Mouse (Mus musculus): ENCODE measurements around the gene Psme1. TPM values are rescaled to one million over a fixed set of nuclear protein-coding genes. Genes with fewer than 3 reads are reported as not detected.
A peak's percentile ranks its signal among the peaks of the same experiment; 100 is the strongest.

Psme1 gene
- total RNA-seq (2014; rRNA removed) = 86.5 and 128 TPM in 2 replicates
- 226 and 244 TPM in 2 replicates for polyA plus RNA-seq (2015; fragmentation: Nextera tagmentation; extraction: Ambion mirVana)

DNA sequence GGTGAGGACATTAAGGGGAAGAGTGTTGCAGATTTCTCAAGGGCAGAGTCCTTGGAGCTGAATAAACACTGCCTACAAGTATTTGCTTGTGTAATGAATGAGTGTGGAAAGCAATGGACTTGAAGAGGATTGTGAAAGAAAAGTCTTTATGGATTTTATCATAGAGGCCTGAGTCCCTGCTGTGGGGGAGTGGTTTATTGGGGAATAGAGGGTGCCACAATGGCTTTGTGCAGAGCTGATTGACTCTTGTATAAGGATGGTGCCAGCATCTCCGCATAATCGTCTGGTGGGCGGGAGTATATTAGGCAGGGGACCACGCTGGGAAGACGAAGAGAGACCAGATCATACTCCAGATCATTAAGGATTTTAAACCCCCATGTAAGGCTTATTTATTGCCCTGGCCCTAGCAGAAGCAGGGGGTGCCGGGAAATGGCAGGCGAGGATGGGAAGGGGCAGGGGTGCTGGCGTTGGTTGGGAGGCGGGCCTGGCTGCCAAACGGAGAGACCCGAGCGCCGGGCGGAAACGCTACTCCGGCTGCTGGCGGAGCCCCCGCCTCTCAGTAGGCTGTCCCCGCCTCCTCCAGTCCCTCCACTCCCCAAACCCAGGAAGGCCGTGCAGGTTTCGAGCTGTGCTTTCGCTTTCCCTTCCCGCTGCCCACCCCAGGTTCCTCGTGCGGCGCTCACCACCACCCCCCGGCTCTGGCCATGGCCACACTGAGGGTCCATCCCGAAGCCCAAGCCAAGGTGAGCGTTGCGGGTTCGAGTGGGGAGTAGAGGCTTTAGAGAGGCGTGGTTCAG lies at the start of gene Psme1:
TSS of gene Psme1 (plus strand) at position 253 of the 797 bp plus-strand sequence.
- Histone ChIP-seq H3K9ac (replicated peaks; ENCODE audit: low read length) (peak within 1 kb of the TSS; percentile 83), H3K27me3 (ENCODE audit: insufficient read depth, low read length) (no peaks in the 10 kb centered on the region), H3K4me3 (ENCODE audit: low read length) (peak within 1 kb of the TSS; percentile 57), H3K4me1 (ENCODE audit: insufficient read depth, low read length) (no peaks in the 10 kb centered on the region), H3K9me3 (ENCODE audit: low read length) (no peaks in the 10 kb centered on the region), H3K4me2 (ENCODE audit: low read depth, low read length) (peak within 1 kb of the TSS; percentile 92), H3K27ac (peak within 1 kb of the TSS; percentile 85), H3K36me3 (ENCODE audit: insufficient read depth, low read length) (peaks cover 9% of the 10 kb centered on the region; the same call in 1 of the 2 replicates)
- TF ChIP-seq CTCF (IDR thresholded peaks at IDR 0.05; ENCODE audit: low read depth) = no peak
- peak; percentile 92 for DNase-seq (ENCODE audit: low spot score)
- peak; percentile 95 for ATAC-seq
- under 1% methylated on average over 31 of the region's 32 CpGs for WGBS

DNA sequence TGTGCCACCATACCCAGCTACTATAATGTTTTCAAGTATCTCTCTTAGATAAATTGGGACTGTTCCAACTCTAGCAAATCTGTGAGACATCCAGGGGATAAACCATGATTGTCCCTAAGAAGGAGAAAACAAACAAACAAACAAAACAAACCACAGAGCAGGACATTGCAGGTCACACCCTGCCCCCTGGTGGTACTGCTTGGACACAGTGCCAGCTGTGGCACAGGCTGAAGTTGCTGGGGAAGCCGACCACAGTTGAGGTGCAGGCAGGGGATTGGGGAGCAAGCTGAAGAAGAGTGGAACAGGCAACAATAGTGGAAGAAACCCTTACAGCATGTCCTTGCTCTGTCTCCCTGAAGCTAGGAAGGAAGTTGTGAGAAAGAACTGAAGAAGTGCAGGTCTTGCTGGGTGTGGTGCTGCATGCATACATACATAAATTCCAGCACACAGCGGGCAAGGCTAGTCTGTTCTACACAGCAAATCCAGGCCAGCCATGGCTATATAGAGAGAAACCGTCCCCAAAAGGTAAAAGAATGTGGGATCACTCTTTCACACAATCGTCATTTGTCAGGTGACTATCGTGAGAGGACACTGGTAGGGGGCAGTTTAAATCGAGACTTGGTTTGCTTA lies 41.7 kb upstream of the Psme1 start:
- DNase-seq (ENCODE audit: low spot score) (peak; percentile 68), ATAC-seq (no peak)
- peak; percentile 83 for TF ChIP-seq CTCF (IDR thresholded peaks at IDR 0.05; ENCODE audit: low read depth)
- Histone ChIP-seq H3K36me3 (ENCODE audit: insufficient read depth, low read length) (no peaks in the 10 kb centered on the region), H3K4me3 (ENCODE audit: low read length) (no peak overlapping the region), H3K27me3 (ENCODE audit: insufficient read depth, low read length) (no peaks in the 10 kb centered on the region), H3K4me2 (ENCODE audit: low read depth, low read length) (no peak overlapping the region), H3K9ac (replicated peaks; ENCODE audit: low read length) (no peak overlapping the region), H3K4me1 (ENCODE audit: insufficient read depth, low read length) (peaks cover 3% of the 10 kb centered on the region), H3K9me3 (ENCODE audit: low read length) (no peaks in the 10 kb centered on the region), H3K27ac (no peak overlapping the region)
- WGBS = 60% methylated on average over 6 of the region's 6 CpGs

- Histone ChIP-seq H3K36me3 (ENCODE audit: insufficient read depth, low read length) (peaks cover 8% of the 10 kb centered on the region), H3K9me3 (ENCODE audit: low read length) (no peaks in the 10 kb centered on the region), H3K27ac (peak within 1 kb of the TSS; percentile 94), H3K4me3 (ENCODE audit: low read length) (peak within 1 kb of the TSS; percentile 65), H3K9ac (replicated peaks; ENCODE audit: low read length) (peak within 1 kb of the TSS; percentile 82), H3K4me2 (ENCODE audit: low read depth, low read length) (peak within 1 kb of the TSS; percentile 94), H3K4me1 (ENCODE audit: insufficient read depth, low read length) (peaks cover 8% of the 10 kb centered on the region), H3K27me3 (ENCODE audit: insufficient read depth, low read length) (no peaks in the 10 kb centered on the region)
- peak; percentile 86 for DNase-seq (ENCODE audit: low spot score)
- under 1% methylated on average over 32 of the region's 32 CpGs for WGBS
- TF ChIP-seq CTCF (IDR thresholded peaks at IDR 0.05; ENCODE audit: low read depth) = no peak
- peak; percentile 90 for ATAC-seq
Measured at GRCm38 (mm10) chr14:55540067-55540786, 37.7 kb upstream of the Psme1 start, which contains the start of gene Pck2. Gene Pck2 (plus strand): TSS chr14:55540266.

DNA sequence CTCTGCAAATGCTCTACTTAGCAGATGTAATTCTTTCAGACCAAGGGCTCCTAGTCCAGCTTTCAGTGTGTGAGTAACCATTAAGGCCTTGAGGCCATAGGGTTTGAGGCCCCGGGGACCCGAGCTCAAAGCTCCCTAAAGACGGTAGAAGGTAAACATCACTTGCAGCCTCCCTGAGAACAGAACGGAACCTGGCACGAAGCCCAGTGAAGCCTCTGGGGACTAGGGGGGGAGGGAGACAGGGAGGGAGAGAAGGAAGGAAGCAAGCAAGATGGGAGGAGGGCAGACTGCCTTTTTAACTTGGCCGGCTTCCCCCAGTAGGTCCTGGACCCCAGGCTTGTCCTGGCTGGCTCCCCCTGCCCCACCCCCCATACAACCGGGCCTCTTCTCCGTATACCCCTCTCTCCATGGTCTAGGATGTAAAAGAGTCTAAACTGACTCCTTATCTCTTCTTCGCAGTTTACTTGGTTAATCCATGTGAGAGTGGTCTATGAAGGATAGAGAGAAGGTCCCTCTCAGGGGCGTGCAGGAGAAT lies 37.1 kb upstream of the Psme1 start:
- H3K4me1 ChIP-seq (ENCODE audit: insufficient read depth, low read length) = peaks cover 8% of the 10 kb centered on the region
- H3K27ac ChIP-seq = peak overlapping the region; percentile 94
- ATAC-seq = peak; percentile 57
- TF ChIP-seq CTCF (IDR thresholded peaks at IDR 0.05; ENCODE audit: low read depth) = no peak
- peak overlapping the region; percentile 94 for H3K4me2 ChIP-seq (ENCODE audit: low read depth, low read length)
- peak overlapping the region; percentile 82 for H3K9ac ChIP-seq (replicated peaks; ENCODE audit: low read length)
- no peaks in the 10 kb centered on the region for H3K27me3 ChIP-seq (ENCODE audit: insufficient read depth, low read length)
- H3K36me3 ChIP-seq (ENCODE audit: insufficient read depth, low read length) = peaks cover 10% of the 10 kb centered on the region
- no peaks in the 10 kb centered on the region for H3K9me3 ChIP-seq (ENCODE audit: low read length)
- WGBS = 6% methylated on average over 10 of the region's 10 CpGs
- peak overlapping the region; percentile 65 for H3K4me3 ChIP-seq (ENCODE audit: low read length)
- peak; percentile 83 for DNase-seq (ENCODE audit: low spot score)

- 94% methylated on average over 12 of the region's 12 CpGs for WGBS
- DNase-seq (ENCODE audit: low spot score) (no peak), ATAC-seq (no peak)
- H3K36me3 ChIP-seq (ENCODE audit: insufficient read depth, low read length) = peaks cover 10% of the 10 kb centered on the region
- H3K27me3 ChIP-seq (ENCODE audit: insufficient read depth, low read length) = no peaks in the 10 kb centered on the region
- no peak overlapping the region for H3K27ac ChIP-seq
- H3K9me3 ChIP-seq (ENCODE audit: low read length) = no peaks in the 10 kb centered on the region
- peaks cover 8% of the 10 kb centered on the region for H3K4me1 ChIP-seq (ENCODE audit: insufficient read depth, low read length)
- no peak overlapping the region for H3K9ac ChIP-seq (replicated peaks; ENCODE audit: low read length)
- TF ChIP-seq CTCF (IDR thresholded peaks at IDR 0.05; ENCODE audit: low read depth) = no peak
- H3K4me2 ChIP-seq (ENCODE audit: low read depth, low read length) = no peak overlapping the region
- no peak overlapping the region for H3K4me3 ChIP-seq (ENCODE audit: low read length)
Measured at GRCm38 (mm10) chr14:55542268-55542667, 35.7 kb upstream of the Psme1 start.

DNA sequence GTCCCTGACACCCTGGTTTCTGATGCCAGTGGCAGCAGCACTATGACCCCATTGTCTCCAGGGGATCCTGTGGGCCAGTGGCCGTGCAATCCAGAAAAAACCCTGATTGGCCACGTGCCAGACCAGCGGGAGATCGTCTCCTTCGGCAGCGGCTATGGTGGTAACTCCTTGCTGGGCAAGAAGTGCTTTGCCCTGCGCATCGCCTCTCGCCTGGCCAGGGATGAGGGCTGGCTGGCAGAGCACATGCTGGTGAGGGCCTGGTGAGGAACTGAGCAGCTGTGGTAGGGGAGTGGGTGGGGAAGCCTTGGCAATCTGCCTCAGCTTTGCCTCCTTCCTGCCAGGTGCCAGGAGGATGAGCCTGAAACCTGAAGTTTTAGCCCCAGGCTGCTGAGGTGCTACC lies 33.6 kb upstream of the Psme1 start:
- Histone ChIP-seq H3K27ac (no peak overlapping the region), H3K36me3 (ENCODE audit: insufficient read depth, low read length) (peaks cover 26% of the 10 kb centered on the region), H3K4me2 (ENCODE audit: low read depth, low read length) (no peak overlapping the region), H3K9me3 (ENCODE audit: low read length) (no peaks in the 10 kb centered on the region), H3K27me3 (ENCODE audit: insufficient read depth, low read length) (no peaks in the 10 kb centered on the region), H3K4me3 (ENCODE audit: low read length) (no peak overlapping the region), H3K4me1 (ENCODE audit: insufficient read depth, low read length) (peaks cover 8% of the 10 kb centered on the region), H3K9ac (replicated peaks; ENCODE audit: low read length) (no peak overlapping the region)
- DNase-seq (ENCODE audit: low spot score) (no peak), ATAC-seq (no peak)
- WGBS = 36% methylated on average over 9 of the region's 9 CpGs
- TF ChIP-seq CTCF (IDR thresholded peaks at IDR 0.05; ENCODE audit: low read depth) = no peak

Measured in hindbrain, postnatal 0 days (tissue).